Mouse (Mus musculus) myocyte (in vitro differentiated cells): ENCODE measurements around the gene Praf2. TPM values are rescaled to one million over a fixed set of nuclear protein-coding genes. Genes with fewer than 3 reads are reported as not detected.
A peak's percentile ranks its signal among the peaks of the same experiment; 100 is the strongest.

Experiments used
- H3K27me3 ChIP-seq: one replicate; pipeline ENCODE4 v1.6.1; 2011; ENCODE audit not compliant: control insufficient read depth, insufficient read depth, insufficient read length
- H3K36me3 ChIP-seq: one replicate; pipeline ENCODE4 v1.6.1; 2011; ENCODE audit not compliant: control insufficient read depth, insufficient read depth
- H3K4me2 ChIP-seq: one replicate; pipeline ENCODE4 v1.6.1; 2011; ENCODE audit warnings: low read depth, control low read depth
- H3K4me3 ChIP-seq: one replicate; pipeline ENCODE4 v1.5.1; 2011; ENCODE audit warnings: mild to moderate bottlenecking, control low read depth, moderate library complexity
- H3K79me2 ChIP-seq: one replicate; pipeline ENCODE4 v1.6.1; 2011; ENCODE audit not compliant: control insufficient read depth, insufficient read depth
- H3ac ChIP-seq: one replicate; pipeline ENCODE4 v1.6.1; 2011; ENCODE audit not compliant: control insufficient read depth, insufficient read length
- CEBPB ChIP-seq: IDR thresholded peaks from 2 replicates; pipeline ENCODE4 v1.6.1; 2011; ENCODE audit warnings: mild to moderate bottlenecking, moderate library complexity; ENCODE audit not compliant: poor library complexity, insufficient read depth, severe bottlenecking
- E2F4 ChIP-seq: IDR thresholded peaks from one replicate; pipeline ENCODE4 v1.6.1; 2011; ENCODE audit warnings: mild to moderate bottlenecking, control low read depth, moderate library complexity; ENCODE audit not compliant: insufficient read depth
- MAX ChIP-seq: IDR thresholded peaks from one replicate; pipeline ENCODE4 v1.6.1; 2011; ENCODE audit warnings: low read depth, mild to moderate bottlenecking, control low read depth
- MYOD1 ChIP-seq, 3 experiments: IDR thresholded peaks; one replicate each; pipeline ENCODE4 v1.6.1; 2011; ENCODE audit warnings: control low read depth in 2 of 3, low read depth in 2 of 3, mild to moderate bottlenecking in 2 of 3, moderate library complexity in 1 of 3; ENCODE audit not compliant: insufficient read length in 2 of 3, control insufficient read depth in 1 of 3
- MYOG ChIP-seq, 3 experiments: IDR thresholded peaks; one replicate each; pipeline ENCODE4 v1.6.1; 2011; ENCODE audit warnings: control low read depth in 2 of 3, low read depth in 2 of 3, mild to moderate bottlenecking in 2 of 3; ENCODE audit not compliant: insufficient read length in 2 of 3, control insufficient read depth in 1 of 3, insufficient read depth in 1 of 3
- POLR2A ChIP-seq: IDR thresholded peaks from one replicate; pipeline ENCODE4 v1.6.1; 2011; ENCODE audit warnings: low read depth, mild to moderate bottlenecking, control low read depth, moderate library complexity; ENCODE audit not compliant: insufficient read length
- POLR2AphosphoS2 ChIP-seq: IDR thresholded peaks from one replicate; pipeline ENCODE4 v1.6.1; 2011; ENCODE audit warnings: low read depth, control low read depth; ENCODE audit not compliant: insufficient read length
- REST ChIP-seq: IDR thresholded peaks from one replicate; pipeline ENCODE4 v1.6.1; 2011; ENCODE audit warnings: mild to moderate bottlenecking, control low read depth, moderate library complexity; ENCODE audit not compliant: insufficient read depth, insufficient read length
- SRF ChIP-seq: IDR thresholded peaks from one replicate; pipeline ENCODE4 v1.6.1; 2011; ENCODE audit warnings: low read depth; ENCODE audit not compliant: control insufficient read depth, insufficient read length
- TCF12 ChIP-seq: IDR thresholded peaks from one replicate; pipeline ENCODE4 v1.6.1; 2011; ENCODE audit warnings: mild to moderate bottlenecking, control low read depth; ENCODE audit not compliant: poor library complexity, insufficient read depth, severe bottlenecking
- TCF3 ChIP-seq: IDR thresholded peaks from one replicate; pipeline ENCODE4 v1.6.1; 2011; ENCODE audit warnings: low read depth, control low read depth; ENCODE audit not compliant: insufficient read length
- USF1 ChIP-seq: IDR thresholded peaks from one replicate; pipeline ENCODE4 v1.6.1; 2011; ENCODE audit warnings: low read depth, mild to moderate bottlenecking, control low read depth, moderate library complexity
- polyA plus RNA-seq: library from polyadenylated mRNA; unstranded; fragments of >200 nt; fragmentation: generic; extraction: Trizol; gene quantifications from one replicate; pipeline ENCODE4 v1.2.1, GENCODE M21; 2012; ENCODE audit warnings: missing spikeins

Praf2 gene
- polyA plus RNA-seq, 1 experiment, result 64.4 TPM

DNA sequence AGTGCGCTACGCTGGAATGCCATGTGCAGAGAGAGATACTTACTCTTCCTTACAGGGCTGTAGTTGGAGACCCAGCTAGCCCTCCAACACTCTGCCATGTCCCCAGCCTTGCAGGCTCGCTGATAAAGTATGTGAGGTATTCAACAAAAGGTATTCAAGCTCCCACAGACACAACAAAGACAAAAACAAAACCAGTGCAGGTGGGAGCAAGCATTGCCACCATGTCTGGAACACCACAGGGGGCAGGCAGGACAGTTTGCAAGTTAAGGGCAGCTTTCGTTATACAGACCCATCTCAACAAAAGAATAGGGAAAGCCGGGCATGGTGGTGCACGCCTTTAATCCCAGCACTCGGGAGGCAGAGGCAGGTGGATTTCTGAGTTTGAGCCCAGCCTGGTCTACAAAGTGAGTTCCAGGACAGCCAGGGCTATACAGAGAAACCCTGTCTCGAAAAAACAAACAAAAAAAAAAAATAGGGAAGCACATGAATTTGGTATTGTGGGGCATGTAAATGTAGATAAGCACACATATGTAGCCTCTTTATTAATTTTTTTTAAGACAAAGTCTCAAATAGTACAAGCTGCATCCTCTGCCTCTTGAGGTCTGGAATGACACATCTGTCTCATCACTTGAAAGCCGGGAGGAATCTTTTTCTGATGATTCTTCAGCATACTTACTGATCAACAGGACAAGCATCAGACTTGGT, 47.4 kb downstream of the Praf2 start:
- H3K4me3 ChIP-seq, result no peak overlapping the region
- no peak for TF ChIP-seq USF1
- no peak for TF ChIP-seq TCF3
- no peak for TF ChIP-seq CEBPB
- TF ChIP-seq MYOD1 (IDR thresholded peaks at IDR 0.05; ENCODE audit: control insufficient read depth in 1 of 3, insufficient read length in 2 of 3, low read depth in 2 of 3), result no peak
- TF ChIP-seq MAX, result no peak
- TF ChIP-seq REST, result no peak
- TF ChIP-seq POLR2A, result no peak
- TF ChIP-seq SRF, result no peak
- TF ChIP-seq TCF12, result no peak
- TF ChIP-seq POLR2AphosphoS2, result no peak
- TF ChIP-seq E2F4, result no peak
- TF ChIP-seq MYOG (IDR thresholded peaks at IDR 0.05; ENCODE audit: control insufficient read depth in 1 of 3, insufficient read depth in 1 of 3, insufficient read length in 2 of 3, low read depth in 2 of 3), result no peak
- no peaks in the 10 kb centered on the region for H3K27me3 ChIP-seq
- no peak overlapping the region for H3ac ChIP-seq
- no peaks in the 10 kb centered on the region for H3K79me2 ChIP-seq
- peaks cover 6% of the 10 kb centered on the region for H3K36me3 ChIP-seq
- no peak overlapping the region for H3K4me2 ChIP-seq

DNA sequence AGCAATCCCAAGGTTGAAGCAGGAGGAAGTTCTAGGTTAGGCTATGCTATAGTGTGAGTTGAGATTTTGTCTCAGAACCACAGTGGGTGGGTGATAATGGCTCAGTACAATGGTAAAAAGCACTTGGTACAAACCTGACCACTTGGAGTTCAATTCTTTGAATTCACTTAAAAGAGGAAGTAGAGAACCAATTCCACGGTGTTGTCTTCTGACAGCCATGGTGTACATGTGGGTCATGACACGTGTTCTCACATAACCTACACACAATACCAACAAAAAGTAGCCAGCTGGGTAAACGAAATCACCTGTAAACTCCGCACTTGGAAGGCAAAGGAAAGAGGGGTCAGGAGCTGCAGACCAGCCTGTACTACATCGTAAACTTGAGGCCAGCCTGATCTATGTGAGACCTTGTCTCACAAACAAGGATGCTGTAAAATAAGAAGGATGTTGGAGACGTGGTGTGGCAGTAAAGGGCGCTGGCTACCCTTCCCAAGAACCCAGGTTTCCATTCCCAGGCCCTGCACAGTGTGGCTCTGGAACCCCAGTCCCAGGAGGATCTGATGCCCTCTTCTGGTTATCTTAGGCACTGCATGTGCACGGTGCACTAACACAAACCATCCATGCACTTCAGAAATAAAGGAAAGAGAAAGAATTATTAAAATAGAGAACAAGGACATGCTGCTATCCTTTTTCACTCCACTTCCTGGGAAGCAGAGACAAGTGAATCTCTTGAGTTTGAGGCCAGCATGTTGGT, 48.3 kb downstream of the Praf2 start:
- peaks cover 6% of the 10 kb centered on the region for H3K36me3 ChIP-seq
- no peaks in the 10 kb centered on the region for H3K27me3 ChIP-seq
- no peak overlapping the region for H3ac ChIP-seq
- H3K79me2 ChIP-seq, result no peaks in the 10 kb centered on the region
- H3K4me3 ChIP-seq, result no peak overlapping the region
- TF ChIP-seq USF1 (no peak), POLR2AphosphoS2 (peak; percentile 18)
- H3K4me2 ChIP-seq, result no peak overlapping the region

DNA sequence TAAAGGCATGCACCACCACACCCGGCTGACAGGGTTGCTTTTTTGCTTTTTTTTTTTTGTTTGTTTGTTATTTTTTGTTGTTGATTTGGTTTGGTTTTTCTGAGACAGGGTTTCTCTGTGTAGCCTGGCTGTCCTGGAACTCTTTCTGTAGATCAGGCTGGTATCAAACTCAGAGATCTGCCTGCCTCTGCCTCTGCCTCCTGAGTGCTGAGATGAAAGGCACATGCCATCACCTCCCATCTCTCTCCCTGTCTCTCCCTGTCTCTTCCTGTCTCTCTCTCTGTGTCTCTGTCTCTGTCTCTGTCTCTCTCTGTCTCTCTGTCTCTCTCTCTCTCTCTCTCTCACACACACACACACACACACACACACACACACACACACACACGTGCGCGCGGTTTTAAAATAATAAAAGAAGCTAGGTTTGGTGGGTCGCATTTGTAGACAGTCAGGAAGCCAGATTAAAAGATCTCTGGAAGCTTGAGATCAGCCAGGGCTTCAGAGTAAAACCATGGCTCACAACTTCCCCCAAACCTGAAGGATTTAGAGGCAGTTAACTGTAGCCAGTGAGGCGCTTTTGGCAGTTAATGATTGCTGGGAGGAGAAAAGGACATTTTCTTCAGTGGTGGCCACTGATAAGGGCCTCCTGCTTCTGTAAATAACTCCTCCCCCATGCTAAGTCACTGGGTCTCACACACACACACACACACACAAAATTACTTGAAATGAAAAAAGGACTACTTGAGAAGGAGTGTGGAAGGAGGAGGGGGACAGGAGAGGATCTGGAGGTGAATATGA, 50.4 kb downstream of the Praf2 start:
- no peaks in the 10 kb centered on the region for H3K79me2 ChIP-seq
- H3K4me2 ChIP-seq, result no peak overlapping the region
- TF ChIP-seq POLR2AphosphoS2 (no peak), MYOG (IDR thresholded peaks at IDR 0.05; ENCODE audit: control insufficient read depth in 1 of 3, insufficient read depth in 1 of 3, insufficient read length in 2 of 3, low read depth in 2 of 3) (no peak), MAX (no peak), MYOD1 (IDR thresholded peaks at IDR 0.05; ENCODE audit: control insufficient read depth in 1 of 3, insufficient read length in 2 of 3, low read depth in 2 of 3) (no peak), CEBPB (no peak), USF1 (no peak), TCF12 (no peak), SRF (no peak)
- no peaks in the 10 kb centered on the region for H3K27me3 ChIP-seq
- H3K36me3 ChIP-seq, result no peaks in the 10 kb centered on the region
- H3ac ChIP-seq, result no peak overlapping the region
- no peak overlapping the region for H3K4me3 ChIP-seq

GRCm38 (mm10) chrX:7779294-7779693, 51.1 kb downstream of the Praf2 start:
- no peak for TF ChIP-seq TCF3
- no peak for TF ChIP-seq CEBPB
- TF ChIP-seq USF1, result no peak
- TF ChIP-seq MYOD1 (IDR thresholded peaks at IDR 0.05; ENCODE audit: control insufficient read depth in 1 of 3, insufficient read length in 2 of 3, low read depth in 2 of 3), result no peak
- Histone ChIP-seq H3K36me3 (no peaks in the 10 kb centered on the region), H3K4me2 (no peak overlapping the region), H3K27me3 (no peaks in the 10 kb centered on the region), H3K4me3 (no peak overlapping the region), H3K79me2 (no peaks in the 10 kb centered on the region), H3ac (no peak overlapping the region)

Other genes starting within 250 kb of the Praf2 start
- gene Foxp3, start 154.8 kb upstream of the Praf2 start, polyA plus RNA-seq, result 0.06 TPM
- 3.1 TPM for gene Ppp1r3f, start 154.2 kb upstream of the Praf2 start, polyA plus RNA-seq
- 28.8 TPM for gene Ccdc22, start 122.9 kb upstream of the Praf2 start, polyA plus RNA-seq
- gene Cacna1f, start 121.4 kb upstream of the Praf2 start, polyA plus RNA-seq, result not detected
- 0.54 TPM for gene Syp, start 90.0 kb upstream of the Praf2 start, polyA plus RNA-seq
- 3.8 TPM for gene Prickle3, start 71.2 kb upstream of the Praf2 start, polyA plus RNA-seq
- 294 TPM for gene Plp2, start 57.0 kb upstream of the Praf2 start, polyA plus RNA-seq
- 0.05 TPM for gene Magix, start 47.2 kb upstream of the Praf2 start, polyA plus RNA-seq
- gene Gpkow, start 31.3 kb upstream of the Praf2 start, polyA plus RNA-seq, result 17.1 TPM
- 38.9 TPM for gene Wdr45, start 14.1 kb upstream of the Praf2 start, polyA plus RNA-seq
- gene Gm45208, start 6.2 kb upstream of the Praf2 start, polyA plus RNA-seq, result 0.64 TPM
- 2.4 TPM for gene Ccdc120, start 22.5 kb downstream of the Praf2 start, polyA plus RNA-seq
- 31.9 TPM for gene Tfe3, start 34.1 kb downstream of the Praf2 start, polyA plus RNA-seq
- 19.8 TPM for gene Gripap1, start 61.3 kb downstream of the Praf2 start, polyA plus RNA-seq
- 0.16 TPM for gene Kcnd1, start 93.8 kb downstream of the Praf2 start, polyA plus RNA-seq
- 36.3 TPM for gene Otud5, start 112.9 kb downstream of the Praf2 start, polyA plus RNA-seq
- gene Pim2, start 149.8 kb downstream of the Praf2 start, polyA plus RNA-seq, result 3.0 TPM
- 32.9 TPM for gene Slc35a2, start 155.6 kb downstream of the Praf2 start, polyA plus RNA-seq
- 79.5 TPM for gene Pqbp1, start 170.8 kb downstream of the Praf2 start, polyA plus RNA-seq
- gene Timm17b, start 170.9 kb downstream of the Praf2 start, polyA plus RNA-seq, result 44.1 TPM
- not detected for gene Gm10491, start 179.4 kb downstream of the Praf2 start, polyA plus RNA-seq
- gene Gm10490, start 181.1 kb downstream of the Praf2 start, polyA plus RNA-seq, result not detected
- not detected for gene Pcsk1n, start 191.4 kb downstream of the Praf2 start, polyA plus RNA-seq
- gene Eras, start 200.2 kb downstream of the Praf2 start, polyA plus RNA-seq, result not detected
- gene Hdac6, start 219.4 kb downstream of the Praf2 start, polyA plus RNA-seq, result 11.5 TPM
- not detected for gene Gata1, start 249.6 kb downstream of the Praf2 start, polyA plus RNA-seq